Comparison of ENCODE assay signal across 25 mouse cellular contexts in genomic region chr4:109103145-109103883, GRCm38 (mm10).
A peak's percentile ranks its signal among the peaks of the same experiment; 100 is the strongest.
DNase-seq lines count a peak whose midpoint lies in the region; ATAC-seq and TF ChIP-seq lines count a peak whose summit lies in the region.
"Had no signal": no experiment of that assay in that cellular context is flagged by ENCODE, and none has a peak within 500 bp of the region (broad histone marks: within the 10 kb centered on the region; RNA-seq: fewer than 3 reads in every experiment).

No protein-coding gene starts in this region.

- intact Hi-C loops in heart, postnatal 14 days (cut with DNase I), result no loop called here

- H3K27me3 ChIP-seq in kidney, adult 2 months (replicated peaks; ENCODE audit: control insufficient read depth, insufficient read depth, low read length), result no peaks in the 10 kb centered on the region
- no peaks in the 10 kb centered on the region for H3K27me3 ChIP-seq in lung, embryonic 14.5 days (ENCODE audit: insufficient read depth, low read length)
- H3K27me3 ChIP-seq in C2C12 (ENCODE audit: control insufficient read depth, insufficient read depth, insufficient read length), result no peaks in the 10 kb centered on the region
- H3K27me3 ChIP-seq: embryonic facial prominence, embryonic 13.5 days; forebrain, embryonic 13.5 days; heart, embryonic 15.5 days; liver, embryonic 15.5 days; neural tube, embryonic 15.5 days had no signal

- H3K4me3 ChIP-seq in kidney, adult 2 months (ENCODE audit: insufficient read depth, low read depth, low read length), result no peak overlapping the region
- H3K4me3 ChIP-seq in lung, embryonic 14.5 days (ENCODE audit: low read depth, low read length), result no peak overlapping the region
- no peak overlapping the region for H3K4me3 ChIP-seq in C2C12 (ENCODE audit: insufficient read depth, poor library complexity, severe bottlenecking)
- H3K4me3 ChIP-seq: embryonic facial prominence, embryonic 13.5 days; forebrain, embryonic 13.5 days; heart, embryonic 15.5 days; left cerebral cortex, adult 2 months; liver, embryonic 15.5 days; neural tube, embryonic 15.5 days had no signal

- H3ac ChIP-seq in C2C12 (ENCODE audit: control insufficient read depth, insufficient read length, low read depth), result no peak overlapping the region

- peaks cover 22% of the 10 kb centered on the region for H3K4me1 ChIP-seq in kidney, adult 2 months (ENCODE audit: control insufficient read depth, insufficient read depth, low read length)
- 0 out of 2 replicates have a peak, but pooled peaks cover 3% of the 10 kb centered on the region for H3K4me1 ChIP-seq in lung, embryonic 14.5 days (ENCODE audit: insufficient read depth)
- H3K4me1 ChIP-seq: neural tube, embryonic 15.5 days had no signal

- 0 out of 2 replicates have a peak overlapping the region, but pooled peaks have one; percentile 52 for H3K27ac ChIP-seq in kidney, adult 2 months (ENCODE audit: insufficient read depth, low read depth, low read length)
- H3K27ac ChIP-seq in lung, embryonic 14.5 days (ENCODE audit: low read depth), result no peak overlapping the region
- H3K27ac ChIP-seq: embryonic facial prominence, embryonic 13.5 days; forebrain, embryonic 13.5 days; heart, embryonic 15.5 days; hindbrain, embryonic 14.5 days; left cerebral cortex, adult 2 months; liver, embryonic 15.5 days; macrophage; neural tube, embryonic 15.5 days had no signal

- no peak for ATAC-seq in lung, embryonic 14.5 days (ENCODE audit: insufficient read depth)
- peak; percentile 38 for ATAC-seq in granulocyte monocyte progenitor cell, adult 5-6 weeks (replicated peaks; ENCODE audit: poor library complexity, severe bottlenecking)
- ATAC-seq: forebrain, embryonic 13.5 days had no signal

- no peak overlapping the region for H3K9ac ChIP-seq in lung, embryonic 14.5 days
- H3K9ac ChIP-seq: embryonic facial prominence, embryonic 13.5 days; forebrain, embryonic 13.5 days; heart, embryonic 15.5 days; hindbrain, embryonic 14.5 days; liver, embryonic 15.5 days; neural tube, embryonic 15.5 days had no signal

- no peak for TF ChIP-seq POLR2A in kidney, adult 2 months (IDR thresholded peaks at IDR 0.05; ENCODE audit: low read depth, low read length)

- H3K4me2 ChIP-seq in lung, embryonic 14.5 days, result no peak overlapping the region
- H3K4me2 ChIP-seq: embryonic facial prominence, embryonic 13.5 days; forebrain, embryonic 13.5 days; heart, embryonic 15.5 days; hindbrain, embryonic 14.5 days; liver, embryonic 15.5 days; midbrain, embryonic 11.5 days; neural tube, embryonic 15.5 days had no signal

- peaks cover 3% of the 10 kb centered on the region for H3K36me3 ChIP-seq in kidney, adult 2 months (ENCODE audit: control insufficient read depth, insufficient read depth, low read length)
- 0 out of 2 replicates have a peak, but pooled peaks cover 8% of the 10 kb centered on the region for H3K36me3 ChIP-seq in lung, embryonic 14.5 days (ENCODE audit: insufficient read depth)
- H3K36me3 ChIP-seq in C2C12 (ENCODE audit: control insufficient read depth, insufficient read depth), result peaks cover 26% of the 10 kb centered on the region

- 52% methylated on average over 9 of the region's 9 CpGs for WGBS in kidney, adult 2 months
- 33% methylated on average over 9 of the region's 9 CpGs for WGBS in lung, embryonic 14.5 days

- DNase-seq in kidney, adult 2 months, result no peak
- DNase-seq in kidney, adult 11 months, result no peak
- peak; percentile 35 for DNase-seq in lung, embryonic 14.5 days
- no peak for DNase-seq in lung, postnatal 14 days
- no peak for DNase-seq in adrenal gland, postnatal 25 days
- DNase-seq in heart, postnatal 14 days, result no peak
- DNase-seq: adrenal gland, postnatal 10 days; B cell, adult 2 months; cerebellum, adult 2 months; cerebellum, postnatal 25 days; heart, postnatal 4 days; kidney, postnatal 14 days; right cerebral cortex, adult 18-20 months; thymus, adult 18-20 months had no signal

- no peak for TF ChIP-seq CTCF in kidney, adult 2 months (conservative IDR thresholded peaks at IDR 0.05; ENCODE audit: insufficient read depth, insufficient read length, low read depth, low read length)
- TF ChIP-seq CTCF in lung, embryonic 14.5 days (IDR thresholded peaks at IDR 0.05; ENCODE audit: low read depth), result no peak
- no peak for TF ChIP-seq CTCF in C2C12 (IDR thresholded peaks at IDR 0.05; ENCODE audit: control insufficient read depth, insufficient read depth, insufficient read length)

- H3K9me3 ChIP-seq in lung, embryonic 14.5 days (ENCODE audit: low read depth, low read length), result no peaks in the 10 kb centered on the region
- H3K9me3 ChIP-seq: embryonic facial prominence, embryonic 13.5 days; forebrain, embryonic 13.5 days; heart, embryonic 15.5 days; liver, embryonic 15.5 days; neural tube, embryonic 15.5 days had no signal

- peaks cover 58% of the 10 kb centered on the region for H3K79me2 ChIP-seq in C2C12 (ENCODE audit: control insufficient read depth, insufficient read depth)

- peaks cover 22% of the 10 kb centered on the region for H3K79me3 ChIP-seq in C2C12 (ENCODE audit: low read depth)

TF ChIP-seq in C2C12, 6 proteins besides CTCF, POLR2A, EP300 and RAD21:
- peak; percentile 39 for TF ChIP-seq CEBPB (IDR thresholded peaks at IDR 0.05; ENCODE audit: low read depth)
- TF ChIP-seq MYOG (IDR thresholded peaks at IDR 0.05; ENCODE audit: control insufficient read depth, extremely low read depth, insufficient read length), result no peak
- no peak for TF ChIP-seq USF1 (IDR thresholded peaks at IDR 0.05; ENCODE audit: low read depth)
- peak; percentile 27 for TF ChIP-seq MYOD1 (IDR thresholded peaks at IDR 0.05; ENCODE audit: control insufficient read depth, insufficient read length, low read depth)
